Mouse (Mus musculus) stomach, embryonic 14.5 days (tissue): Measurements from ENCODE around the gene Abcg2. TPM values are rescaled to one million over a fixed set of nuclear protein-coding genes. Genes with fewer than 3 reads are reported as not detected.

ENCODE experiments used
- ATAC-seq: fragments of 200-750 bp; cut with Nextera tagmentation; 2 replicates; pipeline ENCODE4 v1.8.0; 2017; ENCODE audit warnings: low read depth, moderate TSS enrichment; ENCODE audit not compliant: insufficient number of reproducible peaks, insufficient read depth, low FRiP score
- H3K27ac ChIP-seq: fragments of 300-500 bp; sonication (generic); 2 replicates; pipeline ENCODE4 v1.5.1; 2014; ENCODE audit warnings: mild to moderate bottlenecking, low read length, moderate library complexity, mixed read lengths
- H3K27me3 ChIP-seq: fragments of 300-500 bp; sonication (generic); 2 replicates; pipeline ENCODE4 v1.6.1; 2014; ENCODE audit warnings: low read length, control low read depth, mixed read lengths; ENCODE audit not compliant: control insufficient read depth, insufficient read depth
- H3K36me3 ChIP-seq: fragments of 300-500 bp; sonication (generic); 2 replicates; pipeline ENCODE4 v1.6.1; 2014; ENCODE audit warnings: mild to moderate bottlenecking, control low read depth, low read length, moderate library complexity, mixed read lengths; ENCODE audit not compliant: control insufficient read depth, insufficient read depth
- H3K4me1 ChIP-seq: fragments of 300-500 bp; sonication (generic); 2 replicates; pipeline ENCODE4 v1.6.1; 2014; ENCODE audit warnings: low read length, control low read depth, mixed read lengths; ENCODE audit not compliant: control insufficient read depth, insufficient read depth
- H3K4me2 ChIP-seq: fragments of 300-500 bp; sonication (generic); replicated peaks from 2 replicates; pipeline ENCODE4 v1.6.1; 2014; ENCODE audit warnings: low read depth, low read length, control low read depth
- H3K4me3 ChIP-seq: fragments of 300-500 bp; sonication (generic); 2 replicates; pipeline ENCODE4 v1.5.1; 2014; ENCODE audit warnings: low read depth, low read length, control low read depth
- H3K9ac ChIP-seq: fragments of 300-500 bp; sonication (generic); replicated peaks from 2 replicates; pipeline ENCODE4 v1.6.1; 2014; ENCODE audit warnings: low read depth, mild to moderate bottlenecking, control low read depth, low read length, moderate library complexity, mixed read lengths
- H3K9me3 ChIP-seq: fragments of 300-500 bp; sonication (generic); 2 replicates; pipeline ENCODE4 v1.6.1; 2016; ENCODE audit warnings: low read depth, low read length, control low read depth; ENCODE audit not compliant: control insufficient read depth
- WGBS: fragments of 180-500 bp; shearing (Covaris S2); extraction: QIAGEN DNeasy Blood & Tissue Kit; methylation state at CpG from one replicate; pipeline ENCODE4 v1.1.7; 2014; 5-methylcytosine and 5-hydroxymethylcytosine counted together
- polyA plus RNA-seq: library from polyadenylated mRNA; unstranded; fragments of >200 nt; fragmentation: Nextera tagmentation; extraction: Ambion mirVana; gene quantifications from 2 replicates; pipeline ENCODE4 v1.2.1, GENCODE M21; 2014

The Abcg2 gene
- polyA plus RNA-seq, 1 experiment from 2014 or later = 52.2 TPM

DNA sequence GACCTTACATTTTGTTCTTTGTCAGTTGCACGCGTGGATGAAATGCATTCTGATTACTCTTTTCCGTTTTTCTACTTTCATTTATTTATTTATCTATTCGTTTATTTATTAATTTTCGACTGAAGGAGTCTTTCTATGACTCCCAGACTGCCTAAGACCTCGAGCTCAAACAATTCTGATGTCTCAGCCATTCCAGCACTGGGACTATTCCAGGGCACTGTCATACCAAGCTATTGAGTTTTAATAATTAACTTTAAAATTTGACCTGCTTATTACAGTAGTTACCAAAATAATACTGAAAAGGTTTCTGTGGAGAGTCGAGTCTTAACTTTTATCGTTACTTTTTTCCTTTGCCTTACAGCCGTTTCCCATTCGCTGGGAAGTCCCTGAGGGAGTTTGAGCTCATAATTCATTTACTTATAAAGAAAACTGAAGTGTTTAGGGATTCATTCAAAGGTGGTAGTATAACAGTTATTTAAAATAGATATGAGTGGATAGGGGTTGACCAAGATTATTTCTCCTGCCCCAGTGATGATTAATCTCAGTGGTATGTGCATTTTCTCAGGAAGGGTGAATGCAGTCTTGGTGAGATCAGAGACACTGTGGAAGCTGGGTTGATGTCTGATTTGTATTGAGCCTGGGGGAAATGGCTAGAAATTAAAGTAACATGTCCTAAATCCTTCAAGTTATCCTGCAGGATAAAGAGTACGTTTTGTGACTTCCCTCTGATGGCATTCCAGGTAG, 56.9 kb downstream of the Abcg2 start:
- WGBS = 25% methylated on average over 11 of the region's 11 CpGs
- no peak overlapping the region for H3K27ac ChIP-seq
- peak overlapping the region; percentile 48 for H3K4me3 ChIP-seq

DNA sequence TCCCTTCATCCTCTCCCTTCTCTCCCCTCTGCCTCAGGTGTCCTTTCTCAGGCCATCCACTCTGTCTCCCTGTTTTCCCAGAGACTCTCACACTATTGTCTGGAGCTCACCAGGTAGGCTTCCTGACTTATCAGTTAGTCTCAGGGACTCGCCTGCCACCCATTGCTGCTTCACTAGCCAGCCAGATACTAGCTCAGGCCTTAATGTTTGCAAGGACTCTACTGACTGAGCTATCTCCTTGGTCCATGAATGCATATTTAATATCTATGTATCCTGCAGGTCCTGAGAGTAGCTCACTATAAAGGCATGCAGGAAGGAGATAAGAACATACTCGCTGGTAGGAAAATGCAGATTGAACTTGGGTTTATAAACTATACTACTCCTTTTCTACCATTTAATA, 57.9 kb downstream of the Abcg2 start:
- H3K4me2 ChIP-seq = no peak overlapping the region
- H3K36me3 ChIP-seq = no peaks in the 10 kb centered on the region
- 79% methylated on average over 2 of the region's 2 CpGs for WGBS
- no peaks in the 10 kb centered on the region for H3K9me3 ChIP-seq
- ATAC-seq = peak; percentile 39; the same call in 1 of the 2 replicates
- H3K4me3 ChIP-seq = no peak overlapping the region
- H3K27ac ChIP-seq = no peak overlapping the region
- H3K9ac ChIP-seq = no peak overlapping the region
- no peaks in the 10 kb centered on the region for H3K27me3 ChIP-seq
- 0 out of 2 replicates have a peak, but pooled peaks cover 7% of the 10 kb centered on the region for H3K4me1 ChIP-seq

More for the DNA sequence above, 56.9 kb downstream of the Abcg2 start:
- 0 out of 2 replicates have a peak, but pooled peaks cover 7% of the 10 kb centered on the region for H3K4me1 ChIP-seq
- H3K36me3 ChIP-seq = no peaks in the 10 kb centered on the region
- ATAC-seq = no peak
- H3K9me3 ChIP-seq = no peaks in the 10 kb centered on the region
- H3K9ac ChIP-seq = peak overlapping the region; percentile 51
- H3K4me2 ChIP-seq = peak overlapping the region; percentile 59
- no peaks in the 10 kb centered on the region for H3K27me3 ChIP-seq

GRCm38 (mm10) chr6:58644586-58644985, 60.3 kb downstream of the Abcg2 start:
- Histone ChIP-seq H3K4me3 (no peak overlapping the region), H3K27ac (no peak overlapping the region), H3K27me3 (no peaks in the 10 kb centered on the region), H3K9me3 (no peaks in the 10 kb centered on the region), H3K4me2 (no peak overlapping the region), H3K9ac (no peak overlapping the region), H3K36me3 (no peaks in the 10 kb centered on the region), H3K4me1 (0 out of 2 replicates have a peak, but pooled peaks cover 3% of the 10 kb centered on the region)
- no peak for ATAC-seq
- WGBS = 52% methylated on average over 2 of the region's 2 CpGs

- no peaks in the 10 kb centered on the region for H3K36me3 ChIP-seq
- WGBS = 53% methylated on average over 3 of the region's 3 CpGs
- H3K27me3 ChIP-seq = no peaks in the 10 kb centered on the region
- H3K27ac ChIP-seq = no peak overlapping the region
- H3K9me3 ChIP-seq = no peaks in the 10 kb centered on the region
- no peak overlapping the region for H3K4me2 ChIP-seq
- H3K4me3 ChIP-seq = no peak overlapping the region
- ATAC-seq = no peak; the same call in 1 of the 2 replicates
- no peaks in the 10 kb centered on the region for H3K4me1 ChIP-seq
- H3K9ac ChIP-seq = no peak overlapping the region
Observed at GRCm38 (mm10) chr6:58648100-58648749, 63.9 kb downstream of the Abcg2 start.

DNA sequence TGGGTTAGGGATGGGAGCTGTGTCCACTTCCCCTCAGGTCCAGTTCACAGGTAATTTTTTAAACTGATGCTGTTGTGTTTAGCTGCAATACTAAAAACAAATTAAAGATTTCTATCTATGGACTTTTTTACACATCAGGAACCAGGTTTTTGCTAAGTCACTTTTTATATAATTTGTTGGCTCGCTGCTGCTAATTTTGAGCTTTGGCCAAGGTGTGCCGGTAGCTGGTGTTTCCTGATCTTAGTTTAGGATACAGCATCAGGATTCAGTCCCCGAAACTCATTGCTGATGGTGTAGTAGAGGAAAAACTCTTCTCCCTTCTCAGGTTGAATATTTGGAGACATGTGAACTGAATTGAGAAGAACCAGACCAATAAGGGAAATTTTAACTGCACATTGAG, 65.8 kb downstream of the Abcg2 start:
- Histone ChIP-seq H3K4me1 (no peaks in the 10 kb centered on the region), H3K27me3 (no peaks in the 10 kb centered on the region), H3K4me3 (no peak overlapping the region), H3K36me3 (no peaks in the 10 kb centered on the region), H3K9ac (no peak overlapping the region), H3K27ac (no peak overlapping the region), H3K9me3 (no peaks in the 10 kb centered on the region), H3K4me2 (no peak overlapping the region)
- ATAC-seq = no peak
- 94% methylated on average over 3 of the region's 3 CpGs for WGBS

GRCm38 (mm10) chr6:58651038-58651437, 66.7 kb downstream of the Abcg2 start:
- no peak for ATAC-seq
- no peak overlapping the region for H3K4me2 ChIP-seq
- H3K27ac ChIP-seq = no peak overlapping the region
- no peaks in the 10 kb centered on the region for H3K36me3 ChIP-seq
- H3K9ac ChIP-seq = no peak overlapping the region
- no peak overlapping the region for H3K4me3 ChIP-seq
- no peaks in the 10 kb centered on the region for H3K4me1 ChIP-seq
- H3K9me3 ChIP-seq = no peaks in the 10 kb centered on the region
- H3K27me3 ChIP-seq = no peaks in the 10 kb centered on the region
- WGBS = 71% methylated on average over 1 of the region's 1 CpGs

DNA sequence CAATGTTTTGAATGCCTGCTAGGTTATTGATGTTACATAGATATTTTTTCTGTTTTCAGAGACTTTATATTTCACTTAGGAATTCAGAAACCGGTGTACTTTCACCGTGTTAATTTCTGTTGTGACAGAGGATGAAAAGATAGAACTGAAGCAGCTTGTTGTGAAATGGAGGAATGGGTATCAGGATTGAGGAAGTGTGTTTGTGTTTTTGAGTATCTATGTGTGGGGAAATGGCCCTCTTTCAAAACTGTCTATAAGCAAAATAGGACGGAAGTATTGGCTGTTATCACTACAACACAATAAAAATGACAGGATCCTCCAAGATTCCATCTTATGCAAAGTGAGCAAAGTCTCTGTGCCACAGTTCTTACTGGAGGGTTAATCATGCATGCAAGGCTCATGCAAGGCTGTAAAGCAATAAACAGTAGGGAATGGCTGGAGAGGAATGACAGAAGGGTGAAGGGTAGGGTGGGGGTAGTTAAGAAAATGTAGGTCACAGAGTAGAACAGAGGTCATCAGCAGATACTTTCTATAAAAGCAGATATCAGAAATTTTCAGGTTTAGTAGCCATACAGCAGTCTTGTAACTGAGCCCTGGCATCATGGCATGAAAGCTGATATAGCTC, 76.7 kb downstream of the Abcg2 start:
- 88% methylated on average over 3 of the region's 3 CpGs for WGBS
- ATAC-seq = no peak
- Histone ChIP-seq H3K36me3 (no peaks in the 10 kb centered on the region; the same call in 1 of the 2 replicates), H3K4me3 (no peak overlapping the region), H3K27ac (no peak overlapping the region), H3K9me3 (no peaks in the 10 kb centered on the region), H3K4me1 (no peaks in the 10 kb centered on the region), H3K9ac (no peak overlapping the region), H3K27me3 (no peaks in the 10 kb centered on the region), H3K4me2 (no peak overlapping the region)

DNA sequence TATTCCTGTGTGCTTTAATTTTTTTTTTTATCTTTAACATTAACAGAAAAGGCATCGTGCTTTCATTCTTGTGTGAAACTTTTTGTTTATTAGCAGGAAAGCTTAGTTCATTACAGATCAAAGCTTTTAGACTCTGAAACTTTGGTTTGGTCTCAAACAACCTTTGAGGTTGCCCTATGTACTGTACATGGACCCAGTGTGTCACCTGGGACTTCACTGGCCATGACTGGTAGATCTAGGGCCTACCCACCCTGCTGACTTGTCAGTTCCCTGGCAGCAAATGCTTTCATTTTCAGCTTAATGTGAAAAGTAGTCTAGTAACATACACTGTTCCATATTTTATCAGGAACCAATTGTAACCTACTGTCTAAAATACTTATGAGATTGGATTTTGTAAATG, 93.5 kb downstream of the Abcg2 start:
- no peak for ATAC-seq

More for the DNA sequence above, 93.5 kb downstream of the Abcg2 start:
- Histone ChIP-seq H3K4me2 (no peak overlapping the region), H3K36me3 (no peaks in the 10 kb centered on the region), H3K4me1 (no peaks in the 10 kb centered on the region), H3K4me3 (no peak overlapping the region), H3K9me3 (no peaks in the 10 kb centered on the region), H3K27me3 (no peaks in the 10 kb centered on the region), H3K27ac (no peak overlapping the region), H3K9ac (no peak overlapping the region)
- 93% methylated on average over 1 of the region's 1 CpGs for WGBS
